Mouse (Mus musculus) spleen, postnatal 0 days (tissue): Measurements from ENCODE around the gene Zkscan3. TPM values are rescaled to one million over a fixed set of nuclear protein-coding genes. Genes with fewer than 3 reads are reported as not detected.

Experiments
- microRNA counts: library from miRNA; unstranded; fragments of <30 nt; microRNA quantifications from one replicate; lab custom pipeline; 2015
- polyA plus RNA-seq: library from polyadenylated mRNA; unstranded; fragments of >200 nt; fragmentation: Nextera tagmentation; extraction: Ambion mirVana; gene quantifications from 2 replicates; pipeline ENCODE4 v1.2.1, GENCODE M21; 2015

The Zkscan3 gene
- polyA plus RNA-seq, result 38.2 TPM in 2 replicates

DNA sequence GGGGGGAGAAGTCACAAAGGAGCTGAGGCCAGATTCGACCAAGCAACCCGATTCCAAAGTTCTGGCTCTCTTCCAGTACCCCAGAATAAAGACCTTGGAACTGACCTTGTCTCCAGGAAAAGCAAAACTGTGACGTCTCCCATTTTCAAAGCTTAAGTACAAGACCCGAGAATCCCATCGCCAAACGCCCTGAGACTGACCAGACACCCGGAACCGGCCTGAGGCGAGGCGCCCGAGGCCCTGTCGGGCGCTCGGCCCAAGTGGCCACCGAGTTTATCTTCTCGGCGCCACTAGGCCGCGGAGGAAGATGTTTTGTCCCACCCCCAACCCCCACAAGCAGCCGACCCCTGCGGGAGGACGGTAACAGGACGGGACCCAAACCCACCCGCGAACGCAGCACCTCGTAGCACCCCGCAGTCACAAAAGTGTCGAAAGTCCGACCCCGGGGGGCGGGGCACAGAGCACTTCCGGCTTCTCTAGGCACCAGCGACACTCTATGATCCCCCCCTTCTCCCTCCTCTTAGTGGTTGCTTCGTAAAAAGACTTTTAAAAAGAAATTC, at the start of gene Zkscan3:
Zkscan3 (minus strand) TSS at position 469 of the 560 bp plus-strand sequence.

GRCm38 (mm10) chr13:21440503-21441206, 38.1 kb upstream of the Zkscan3 start, which contains the start of gene Pgbd1:
TSS of gene Pgbd1 (minus strand) at chr13:21441058.

GRCm38 (mm10) chr13:21362621-21363248, 39.8 kb downstream of the Zkscan3 start, which contains the start of gene Zscan12:
TSS of gene Zscan12 (plus strand) at chr13:21362820.

DNA sequence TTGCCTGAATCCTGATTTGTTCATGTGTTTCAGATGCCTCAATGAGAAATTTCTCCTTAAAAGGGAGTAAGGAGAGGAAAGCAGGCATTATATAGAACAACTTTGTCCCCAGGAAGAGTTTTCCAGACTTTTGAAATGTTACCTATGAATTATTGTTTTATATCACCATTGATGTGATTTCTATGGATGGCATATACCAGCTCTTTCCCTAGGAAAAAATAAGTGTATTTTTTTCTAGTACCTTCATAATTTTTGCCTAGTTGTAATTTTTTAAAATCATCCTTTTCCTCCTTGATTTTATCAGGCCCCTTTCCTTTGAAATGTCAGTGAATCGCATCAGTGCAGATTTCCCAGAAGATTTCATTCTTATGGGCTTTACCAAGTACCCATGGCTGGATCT, 55.9 kb downstream of the Zkscan3 start, which contains the start of gene Olfr1367:
Olfr1367 (plus strand) TSS at position 301 of the 400 bp plus-strand sequence.

MicroRNAs encoded within 50 kb of the gene (microRNA counts, 519-probe panel; counts per million panel counts)
- microRNA mmu-miR-1896 (lab: Ali Mortazavi, UCI), result 88.3 counts per million

Other genes with a start within 250 kb of the Zkscan3 start
- 80.9 and 86.3 TPM in 2 replicates for gene Trim27, start 223.3 kb downstream of the Zkscan3 start, polyA plus RNA-seq
- gene Gpx5, start 110.0 kb downstream of the Zkscan3 start, polyA plus RNA-seq, result not detected in 2 replicates
- gene Gpx6, start 90.6 kb downstream of the Zkscan3 start, polyA plus RNA-seq, result not detected in 2 replicates
- gene Olfr1367, start 55.8 kb downstream of the Zkscan3 start, polyA plus RNA-seq, result not detected in 2 replicates
- gene Zscan12, start 39.9 kb downstream of the Zkscan3 start, polyA plus RNA-seq, result 4.2 and 5.2 TPM in 2 replicates
- gene Pgbd1, start 38.3 kb upstream of the Zkscan3 start, polyA plus RNA-seq, result 0.99 and 1.4 TPM in 2 replicates
- gene Zscan26, start 51.0 kb upstream of the Zkscan3 start, polyA plus RNA-seq, result 10.8 and 14.9 TPM in 2 replicates
- gene Nkapl, start 65.8 kb upstream of the Zkscan3 start, polyA plus RNA-seq, result 1.5 and 2.1 TPM in 2 replicates
- gene Zkscan4, start 76.2 kb upstream of the Zkscan3 start, polyA plus RNA-seq, result 0.96 and 1.4 TPM in 2 replicates
- gene Gm10065, start 76.7 kb upstream of the Zkscan3 start, polyA plus RNA-seq, result not detected in 2 replicates
- 1.0 and 1.2 TPM in 2 replicates for gene AK157302, start 92.5 kb upstream of the Zkscan3 start, polyA plus RNA-seq
- gene Gm11273, start 98.7 kb upstream of the Zkscan3 start, polyA plus RNA-seq, result 6.8 and 8.6 TPM in 2 replicates
- gene Zkscan8, start 128.4 kb upstream of the Zkscan3 start, polyA plus RNA-seq, result 1.9 and 2.4 TPM in 2 replicates
- 0.06 TPM in 1 of 2 replicates, not detected in the other for gene Olfr1366, start 140.1 kb upstream of the Zkscan3 start, polyA plus RNA-seq
- 0.07 TPM in 1 of 2 replicates, not detected in the other for gene Olfr1535, start 157.1 kb upstream of the Zkscan3 start, polyA plus RNA-seq
- not detected in 2 replicates for gene Olfr1364, start 179.0 kb upstream of the Zkscan3 start, polyA plus RNA-seq
- gene Olfr1362, start 211.3 kb upstream of the Zkscan3 start, polyA plus RNA-seq, result not detected in 2 replicates
- not detected in 2 replicates for gene Olfr11, start 239.8 kb upstream of the Zkscan3 start, polyA plus RNA-seq